Mouse (Mus musculus): ENCODE data around the gene Slc34a3.
A peak's percentile ranks its signal among the peaks of the same experiment; 100 is the strongest.

Slc34a3 gene

GRCm38 (mm10) chr2:25252331-25252730, 18.2 kb upstream of the Slc34a3 start:
- DNase-seq (ENCODE audit: extremely low spot score, low spot score), result no peak

GRCm38 (mm10) chr2:25246183-25247072, 12.3 kb upstream of the Slc34a3 start, which contains the start of gene AL732309.1:
AL732309.1 (minus strand) TSS chr2:25246863.
- no peak for DNase-seq (ENCODE audit: extremely low spot score, low spot score)

GRCm38 (mm10) chr2:25244144-25244543, 10.0 kb upstream of the Slc34a3 start:
- DNase-seq (ENCODE audit: extremely low spot score, low spot score), result no peak

- no peak for DNase-seq (ENCODE audit: extremely low spot score, low spot score)
Measured at GRCm38 (mm10) chr2:25243342-25243741, 9.2 kb upstream of the Slc34a3 start.

GRCm38 (mm10) chr2:25242101-25242506, 7.9 kb upstream of the Slc34a3 start, which contains the start of the genes Rnf208 and Cysrt1:
Rnf208 (plus strand) TSS chr2:25242255.
Cysrt1 (minus strand) TSS chr2:25242452.
- peak; percentile 51 for DNase-seq (ENCODE audit: extremely low spot score, low spot score)

- no peak for DNase-seq (ENCODE audit: extremely low spot score, low spot score)
Measured at GRCm38 (mm10) chr2:25241438-25241775, 7.2 kb upstream of the Slc34a3 start.

- DNase-seq (ENCODE audit: extremely low spot score, low spot score), result peak; percentile 64
Measured at GRCm38 (mm10) chr2:25240723-25241437, 6.7 kb upstream of the Slc34a3 start.

GRCm38 (mm10) chr2:25240310-25240709, 6.1 kb upstream of the Slc34a3 start:
- DNase-seq (ENCODE audit: extremely low spot score, low spot score), result no peak

GRCm38 (mm10) chr2:25239766-25240165, 5.6 kb upstream of the Slc34a3 start:
- no peak for DNase-seq (ENCODE audit: extremely low spot score, low spot score)

- DNase-seq (ENCODE audit: extremely low spot score, low spot score), result no peak
Measured at GRCm38 (mm10) chr2:25238106-25238505, 3.9 kb upstream of the Slc34a3 start.

- no peak for DNase-seq (ENCODE audit: extremely low spot score, low spot score)
Measured at GRCm38 (mm10) chr2:25237522-25237921, 3.4 kb upstream of the Slc34a3 start.

- no peak for DNase-seq (ENCODE audit: extremely low spot score, low spot score)
Measured at GRCm38 (mm10) chr2:25236614-25237013, 2.5 kb upstream of the Slc34a3 start, which contains the start of gene Rnf224. Rnf224 (minus strand) TSS chr2:25236787.

- DNase-seq (ENCODE audit: extremely low spot score, low spot score), result no peak
Measured at GRCm38 (mm10) chr2:25234551-25235220, 522 bp upstream of the Slc34a3 start.

GRCm38 (mm10) chr2:25233421-25233820, 743 bp downstream of the Slc34a3 start:
- no peak for DNase-seq (ENCODE audit: extremely low spot score, low spot score)

- DNase-seq (ENCODE audit: extremely low spot score, low spot score), result no peak
Measured at GRCm38 (mm10) chr2:25231038-25231437, 3.1 kb downstream of the Slc34a3 start.

- DNase-seq (ENCODE audit: extremely low spot score, low spot score), result no peak
Measured at GRCm38 (mm10) chr2:25230581-25230980, 3.6 kb downstream of the Slc34a3 start.

GRCm38 (mm10) chr2:25229582-25229981, 4.6 kb downstream of the Slc34a3 start:
- DNase-seq (ENCODE audit: extremely low spot score, low spot score), result no peak

GRCm38 (mm10) chr2:25228995-25229530, 5.1 kb downstream of the Slc34a3 start:
- no peak for DNase-seq (ENCODE audit: extremely low spot score, low spot score)

- DNase-seq (ENCODE audit: extremely low spot score, low spot score), result peak; percentile 81
Measured at GRCm38 (mm10) chr2:25228431-25228889, 5.7 kb downstream of the Slc34a3 start.

GRCm38 (mm10) chr2:25227406-25227805, 6.8 kb downstream of the Slc34a3 start:
- no peak for DNase-seq (ENCODE audit: extremely low spot score, low spot score)

- no peak for DNase-seq (ENCODE audit: extremely low spot score, low spot score)
Measured at GRCm38 (mm10) chr2:25226864-25227263, 7.3 kb downstream of the Slc34a3 start.

Measured in neural tube, embryonic 10.5 days (tissue).